Mouse (Mus musculus) megakaryocyte progenitor cell, adult 5-6 weeks (primary cell): ENCODE data around the gene Hdac9. TPM values are rescaled to one million over a fixed set of nuclear protein-coding genes. Genes with fewer than 3 reads are reported as not detected.

Experiments used
- ATAC-seq: replicated peaks from 2 replicates; pipeline ENCODE4 v1.8.0; 2016; ENCODE audit warnings: mild to moderate bottlenecking, moderate TSS enrichment, inconsistent platforms; ENCODE audit not compliant: poor library complexity
- total RNA-seq, 2 experiments: library from RNA; stranded (forward) in 1 of 2; stranded (reverse) in 1 of 2; fragments of 157-497, 149-512 nt in 1 of 2; fragments of 200-1000 nt in 1 of 2; gene quantifications; 2 replicates each; pipeline versions ENCODE4 v1.2.3 to v1.2.4; 2015 to 2017

The Hdac9 gene
- 6.2 and 7.2 TPM in 2 replicates for total RNA-seq (2015)
- 4.0 and 8.0 TPM in 2 replicates for total RNA-seq (2017)

DNA sequence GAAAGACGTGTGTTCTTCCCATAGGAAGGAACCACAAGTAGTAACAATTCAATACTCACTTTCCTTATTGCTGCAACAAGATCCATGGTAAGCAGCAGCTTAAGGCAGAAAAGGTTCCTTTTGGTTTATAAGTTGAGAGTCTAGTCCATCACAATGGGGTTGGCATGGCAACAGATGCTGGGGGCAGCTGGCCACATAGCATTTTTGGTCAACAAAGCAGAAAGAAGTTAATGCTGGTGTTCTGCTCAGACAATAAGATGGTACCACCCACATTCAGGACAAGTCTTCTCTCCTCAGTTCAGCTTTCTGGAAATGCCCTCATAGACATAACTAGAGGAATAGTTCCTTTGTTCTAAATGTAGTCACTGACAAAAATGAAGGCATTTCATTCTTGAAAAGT, at the start of gene Hdac9:
TSS of gene Hdac9 (minus strand) at position 101 of the 400 bp plus-strand sequence.
- no peak for ATAC-seq

DNA sequence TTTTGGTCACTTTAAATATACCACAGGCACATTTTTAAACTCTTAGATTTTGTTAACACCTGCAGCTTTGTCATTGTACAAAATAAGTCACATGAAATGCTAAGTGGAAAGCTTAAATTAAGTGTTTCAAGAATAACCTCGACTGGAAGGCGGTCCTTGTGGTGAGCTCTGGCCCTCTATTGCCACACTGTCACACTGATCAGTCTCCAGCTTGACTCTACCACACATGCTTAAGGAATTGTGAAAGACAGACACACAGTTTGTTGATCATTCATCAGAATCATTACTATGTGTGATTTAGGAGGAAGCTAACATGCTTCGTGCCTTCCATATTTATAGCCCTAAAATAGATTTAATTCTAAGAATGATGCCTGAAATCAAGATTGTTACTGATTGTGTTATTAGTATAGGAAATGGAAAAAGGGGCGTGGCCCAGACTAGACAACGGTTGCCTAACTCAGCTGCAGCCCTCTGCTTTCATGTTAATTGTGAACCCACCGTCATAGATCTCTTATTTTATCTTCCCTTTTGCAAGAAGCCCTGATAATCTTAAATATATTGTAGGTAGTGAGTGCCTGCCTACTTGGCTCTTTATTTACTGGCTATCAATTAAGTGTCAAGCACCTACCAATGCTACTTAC, 32.3 kb upstream of the Hdac9 start:
- peak; percentile 96 for ATAC-seq

DNA sequence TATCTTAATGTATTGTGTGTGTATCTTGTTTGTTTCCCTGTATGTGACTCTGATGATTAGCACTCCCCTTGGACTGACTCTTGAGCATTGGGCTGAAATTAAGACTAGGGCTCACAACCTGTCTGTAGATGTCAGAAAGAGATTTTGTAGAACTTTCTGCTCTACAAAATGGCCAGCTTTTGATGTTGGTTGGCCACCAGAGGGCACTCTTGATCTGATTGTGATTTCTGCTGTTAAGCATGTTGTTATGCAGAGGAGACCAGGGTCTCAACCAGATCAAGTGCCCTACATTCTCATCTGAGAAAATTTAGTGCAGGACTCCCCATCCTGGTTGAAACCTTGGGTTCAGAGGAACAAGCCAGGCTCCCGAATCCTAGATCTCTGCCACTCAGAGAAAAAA, 21.0 kb upstream of the Hdac9 start:
- no peak for ATAC-seq

DNA sequence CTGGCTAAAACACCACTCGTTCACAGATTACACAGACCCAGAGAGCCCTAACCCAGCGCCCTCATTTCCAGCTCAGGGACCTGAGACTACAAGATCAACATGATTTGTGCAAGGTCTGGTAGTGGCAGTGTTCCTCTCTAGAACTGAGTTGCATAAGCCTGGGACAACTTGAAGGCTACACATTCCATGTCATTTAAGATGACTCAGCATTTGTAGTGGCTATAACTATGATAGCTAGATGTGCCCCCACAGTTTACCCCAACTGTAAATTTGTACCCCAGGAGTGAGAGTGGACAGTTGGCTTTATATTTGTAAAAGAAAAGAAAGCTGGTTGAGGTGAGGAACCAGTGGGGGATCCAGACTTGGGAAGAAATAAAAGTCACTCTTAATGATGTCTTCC, 8.9 kb downstream of the Hdac9 start:
- no peak for ATAC-seq

DNA sequence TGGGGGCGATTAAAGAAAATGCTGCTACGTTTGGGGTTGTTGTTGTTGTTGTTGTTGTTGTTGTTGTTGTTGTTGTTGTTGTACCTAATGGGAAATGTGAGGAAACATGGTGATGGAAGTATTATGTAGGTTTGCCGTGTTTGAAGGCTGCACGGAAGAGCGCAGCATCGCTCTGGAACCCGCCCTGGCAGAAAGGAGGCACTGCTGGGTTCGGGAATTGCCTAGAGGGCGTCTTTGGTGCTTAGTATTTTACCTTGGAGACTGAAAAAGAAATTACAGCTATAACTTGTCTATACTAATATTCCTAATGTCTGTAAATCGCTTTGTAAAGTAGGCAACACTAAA, 9.4 kb downstream of the Hdac9 start:
- peak; percentile 46; the same call in 1 of the 2 replicates for ATAC-seq

DNA sequence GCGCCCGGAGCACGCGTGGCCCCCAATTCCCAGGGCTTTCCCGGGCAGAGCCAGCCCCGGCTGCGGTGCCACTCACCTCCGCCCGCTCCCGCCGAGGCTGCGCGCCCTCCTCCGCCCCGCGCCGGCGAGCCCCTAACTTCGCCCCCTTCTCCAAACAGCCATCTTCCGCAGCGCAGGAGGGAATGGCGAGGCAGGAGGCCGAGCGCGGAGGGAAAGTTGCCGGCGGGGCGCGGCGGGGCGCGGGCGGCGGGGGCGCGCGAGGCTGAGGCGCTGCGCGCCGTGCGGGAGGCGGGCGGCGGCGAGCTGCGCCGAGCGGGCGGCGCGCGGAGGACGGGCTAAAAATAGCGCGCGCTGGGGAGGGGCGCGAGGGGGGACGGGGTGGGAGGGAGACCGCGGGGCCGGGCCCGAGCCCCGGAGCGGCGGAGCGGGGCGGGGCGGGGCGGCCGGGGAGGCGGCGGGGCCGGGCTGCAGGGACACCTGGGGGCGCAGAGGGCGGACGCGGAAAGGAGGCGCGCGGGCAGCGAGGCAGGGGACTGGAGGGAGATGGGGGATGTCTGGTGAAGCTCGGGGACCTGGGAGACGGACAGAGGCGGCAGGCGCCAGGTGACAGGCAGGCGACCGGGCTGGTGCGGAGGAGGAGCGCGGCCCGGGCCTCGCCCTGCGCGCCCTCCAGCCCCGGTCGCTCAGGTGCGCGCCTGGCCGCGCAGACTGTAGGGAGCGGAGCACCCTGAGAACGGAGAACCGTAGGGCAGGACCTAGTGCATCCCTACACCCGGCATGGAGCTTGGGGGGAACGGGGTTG, 10.0 kb downstream of the Hdac9 start:
- ATAC-seq: peak; percentile 20; the same call in 1 of the 2 replicates

DNA sequence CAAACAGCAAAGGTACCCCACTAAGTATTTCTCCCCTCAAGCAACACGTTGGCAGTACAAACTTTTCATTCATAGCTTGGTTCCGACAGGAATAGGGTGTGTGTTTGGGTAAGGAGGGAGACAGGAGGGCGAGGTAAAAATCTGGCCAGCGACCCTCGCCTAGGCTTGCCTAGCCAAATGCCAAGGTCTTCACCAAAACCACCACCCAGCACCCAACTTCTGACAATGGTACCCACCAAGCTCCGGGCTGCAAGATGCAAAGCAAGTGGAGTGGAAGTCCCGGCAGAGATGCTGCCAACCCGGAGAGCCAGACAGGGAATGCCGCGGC, 10.6 kb downstream of the Hdac9 start:
- ATAC-seq: no peak

DNA sequence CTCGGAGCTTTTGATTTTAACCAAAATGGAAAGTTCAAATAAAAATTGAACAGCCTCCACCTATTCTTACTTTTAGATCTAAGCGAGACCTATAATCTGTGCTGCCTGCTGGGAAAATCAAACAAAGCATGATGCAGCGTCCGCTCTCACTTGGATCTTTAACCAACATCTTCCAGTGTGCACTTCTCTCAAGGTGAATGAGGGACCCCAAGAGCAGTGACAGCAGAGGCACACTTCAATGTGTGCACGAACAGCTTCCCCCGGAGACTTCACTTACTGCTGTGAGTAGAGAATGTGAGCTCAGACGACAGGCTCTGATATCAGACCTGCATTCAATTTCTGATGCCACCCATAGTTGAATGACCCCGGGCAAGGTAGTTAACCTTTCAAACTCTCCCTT, 16.7 kb downstream of the Hdac9 start:
- no peak for ATAC-seq

DNA sequence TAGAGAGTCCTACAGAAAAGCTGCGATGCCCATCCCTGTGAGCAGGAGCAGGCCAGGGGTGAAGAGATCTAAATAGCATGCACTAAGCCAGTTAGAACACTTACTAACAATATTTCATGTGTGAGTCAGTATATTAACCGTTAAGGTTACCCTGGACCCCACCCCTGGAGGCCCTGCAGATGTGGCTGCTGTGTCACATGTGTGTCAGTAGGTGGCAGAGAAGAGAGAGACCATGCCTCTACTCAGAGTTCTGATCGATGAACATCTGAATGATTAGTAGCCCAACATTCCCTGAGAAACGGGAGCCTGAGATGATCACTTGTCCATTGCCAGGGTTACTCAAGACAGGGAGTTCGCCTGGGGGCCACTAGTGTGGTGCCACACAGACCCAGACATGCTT, 22.0 kb downstream of the Hdac9 start:
- no peak for ATAC-seq

DNA sequence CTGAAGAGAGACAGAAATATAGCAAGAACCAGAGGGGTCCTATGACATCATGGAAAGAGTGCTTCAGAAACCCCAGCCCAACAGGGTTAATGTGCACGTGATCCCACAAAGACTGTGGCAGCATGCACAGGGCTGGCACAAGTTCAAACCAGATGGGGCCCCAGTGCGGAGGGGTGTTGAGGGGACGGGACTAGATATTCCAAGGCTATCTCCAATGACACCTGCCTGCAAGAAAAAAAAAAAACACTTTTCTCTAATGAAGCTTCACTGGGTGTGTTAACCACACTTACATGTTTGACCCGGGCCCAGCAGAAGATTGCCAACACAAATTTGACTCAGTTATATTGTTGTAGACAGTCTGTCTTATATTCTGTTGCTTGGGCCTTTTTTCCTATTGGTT, 28.2 kb downstream of the Hdac9 start:
- ATAC-seq: peak; percentile 57

DNA sequence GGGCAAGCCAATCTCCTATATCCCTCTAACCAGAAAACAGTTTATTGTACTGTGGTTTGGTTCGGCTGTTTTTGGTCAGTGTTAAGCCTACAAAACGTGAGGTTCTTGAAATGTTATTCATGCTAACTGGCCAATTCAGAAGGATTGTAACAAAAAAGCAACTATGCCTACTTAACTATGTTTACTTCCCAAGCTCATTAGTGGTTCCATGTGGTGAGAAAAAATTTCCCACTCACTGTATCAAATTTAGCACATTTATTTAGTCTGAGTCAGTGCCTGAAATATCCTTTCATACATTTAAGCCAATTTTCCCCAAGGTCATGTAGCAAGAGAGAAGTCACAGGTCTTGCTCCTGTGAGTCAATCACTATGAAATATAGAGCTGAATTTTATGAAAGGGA, 42.0 kb downstream of the Hdac9 start:
- no peak for ATAC-seq

DNA sequence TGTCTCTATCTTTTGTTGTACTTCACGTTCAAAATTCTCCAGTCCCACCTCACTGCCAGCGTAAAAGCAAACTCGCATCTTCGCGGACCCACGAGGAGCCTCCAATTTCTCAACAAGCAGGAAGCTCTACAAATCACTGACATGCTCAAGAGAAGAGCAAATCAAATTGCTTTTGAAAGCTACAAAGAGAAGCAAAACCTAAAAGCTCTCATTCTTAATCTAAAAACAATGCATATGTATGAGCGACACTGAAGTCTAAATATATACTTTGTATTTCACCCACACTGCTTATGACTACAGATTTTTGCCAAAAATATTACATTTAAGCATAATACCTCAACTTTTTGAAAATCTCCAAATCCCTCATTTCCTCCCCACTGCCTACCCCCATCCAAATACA, 45.9 kb downstream of the Hdac9 start:
- no peak for ATAC-seq

DNA sequence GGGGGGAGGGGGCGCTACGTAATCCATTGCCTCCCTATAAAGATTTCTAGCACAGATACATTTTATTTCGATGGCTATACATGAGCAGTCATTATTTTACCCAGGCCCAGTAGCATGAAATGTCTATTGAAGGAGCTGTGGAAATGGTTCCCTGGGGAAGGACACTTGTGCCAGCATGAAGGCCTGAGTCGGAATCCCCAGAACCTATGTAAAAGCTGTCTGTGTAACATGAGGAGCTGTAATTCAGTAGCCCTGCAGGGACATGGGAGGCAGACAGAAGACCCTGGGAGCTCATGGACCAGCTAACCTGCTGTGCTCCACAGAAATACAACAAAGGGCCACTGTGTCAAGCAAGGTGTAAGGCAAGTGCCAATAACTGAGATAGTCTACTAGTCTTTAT, 75.7 kb downstream of the Hdac9 start:
- ATAC-seq: no peak

DNA sequence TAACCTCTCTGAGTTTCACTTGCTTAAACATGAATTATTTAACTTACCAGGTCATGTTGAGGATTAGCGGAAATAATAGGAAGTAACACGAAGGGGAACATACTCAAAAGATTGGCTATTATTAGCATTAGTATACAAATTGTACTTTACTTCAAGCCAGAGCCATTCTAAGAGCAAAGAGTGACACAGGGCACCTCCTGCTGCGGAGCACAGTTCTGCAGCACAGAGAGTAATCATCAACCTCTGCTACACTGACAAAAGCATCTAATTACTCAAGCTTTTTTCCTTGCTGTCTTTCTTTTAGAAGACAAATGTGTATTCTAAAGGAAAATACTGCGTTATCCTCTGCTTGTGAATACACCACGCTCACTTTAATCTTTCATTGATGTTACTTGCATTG, 79.6 kb downstream of the Hdac9 start:
- no peak for ATAC-seq

DNA sequence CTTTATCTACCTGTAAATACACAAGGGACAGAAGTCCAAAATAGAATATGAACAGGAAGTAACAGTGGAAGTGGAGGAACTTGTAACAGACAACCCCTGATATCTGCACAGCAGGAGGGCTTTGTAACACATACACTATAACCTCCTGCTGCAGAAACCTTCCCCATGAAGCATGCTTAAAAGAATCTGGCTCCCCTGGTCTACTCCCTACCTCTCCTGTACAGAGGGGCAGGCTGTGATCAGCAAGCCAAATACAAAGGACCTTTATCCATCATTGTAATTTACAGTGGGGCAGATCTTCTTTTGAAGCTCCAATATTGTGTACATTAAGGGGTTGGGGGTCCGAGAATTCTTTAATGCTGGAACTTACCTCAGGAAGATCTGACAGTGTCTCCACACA, 80.0 kb downstream of the Hdac9 start:
- no peak for ATAC-seq

DNA sequence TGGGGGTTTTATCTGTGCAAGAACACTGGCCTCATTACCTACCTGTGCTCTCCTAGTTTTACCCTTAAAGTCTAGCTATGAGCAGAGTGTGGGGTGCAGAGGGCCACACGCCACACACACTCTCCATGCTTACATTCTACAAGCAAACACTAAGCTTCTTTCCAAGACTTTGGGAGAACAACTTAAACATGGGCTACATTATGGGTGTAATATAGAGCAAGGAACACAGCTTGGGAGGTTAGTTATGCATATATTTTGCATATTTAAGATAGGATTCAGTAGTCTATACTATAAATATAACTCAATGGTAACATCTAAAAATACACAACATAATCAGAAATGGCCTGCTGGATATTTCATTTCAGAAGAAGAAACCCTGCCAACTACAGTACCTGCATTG, 80.8 kb downstream of the Hdac9 start:
- no peak for ATAC-seq

DNA sequence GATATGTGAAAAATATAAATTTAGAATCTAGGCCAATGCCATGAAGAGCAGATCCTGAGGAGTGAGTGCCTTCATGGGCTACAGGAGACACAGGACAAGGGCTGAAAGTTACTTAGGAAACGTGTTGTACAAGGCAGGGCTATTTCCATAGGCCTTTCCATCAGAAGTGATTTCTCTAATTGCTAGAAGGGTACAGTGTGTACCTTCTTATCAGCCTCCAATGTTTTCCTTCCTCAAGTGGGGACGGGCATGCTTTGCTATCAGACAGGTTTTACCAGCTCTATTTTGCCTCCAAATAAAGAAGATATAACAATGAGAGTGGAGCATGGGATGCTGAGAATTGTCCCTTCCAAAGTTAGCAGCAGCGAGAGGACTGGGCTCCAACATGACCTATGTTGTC, 81.4 kb downstream of the Hdac9 start:
- ATAC-seq: no peak

DNA sequence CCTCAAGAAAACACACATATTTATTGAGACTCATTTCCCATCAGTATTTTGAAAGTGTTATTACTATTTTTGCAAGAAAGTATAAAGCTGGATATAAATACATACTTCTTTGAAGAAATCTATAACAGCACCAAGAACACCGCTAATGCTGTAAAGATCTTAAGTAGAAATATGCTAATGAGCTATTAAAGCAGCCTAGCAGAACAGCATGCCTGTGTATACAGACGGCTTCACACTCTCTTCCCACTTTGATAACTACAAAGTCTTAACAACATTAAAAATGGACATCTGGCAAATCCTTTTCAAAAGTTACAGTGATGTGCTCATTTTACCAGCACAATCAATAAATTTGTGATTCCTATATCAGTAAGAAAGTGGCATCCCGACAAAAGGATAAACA, 88.2 kb downstream of the Hdac9 start:
- ATAC-seq: no peak

DNA sequence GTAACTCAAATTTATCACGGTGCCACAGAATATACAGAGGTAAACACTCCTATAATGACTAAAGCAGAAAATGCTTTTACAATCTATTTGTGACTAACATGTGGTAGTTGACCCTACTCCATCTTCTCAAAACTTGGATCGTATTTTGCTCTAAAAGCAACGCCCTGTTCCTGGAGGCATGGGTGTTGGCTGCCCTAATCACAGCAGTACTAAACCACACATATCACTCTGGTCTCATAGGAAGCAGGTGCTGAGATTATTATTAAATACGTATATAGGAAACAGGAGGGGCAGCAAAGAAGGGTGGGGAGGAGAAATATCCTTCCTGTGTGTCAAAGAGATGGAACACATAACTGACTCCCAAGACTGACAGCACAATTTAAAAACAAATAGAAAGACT, 90.0 kb downstream of the Hdac9 start:
- no peak for ATAC-seq

DNA sequence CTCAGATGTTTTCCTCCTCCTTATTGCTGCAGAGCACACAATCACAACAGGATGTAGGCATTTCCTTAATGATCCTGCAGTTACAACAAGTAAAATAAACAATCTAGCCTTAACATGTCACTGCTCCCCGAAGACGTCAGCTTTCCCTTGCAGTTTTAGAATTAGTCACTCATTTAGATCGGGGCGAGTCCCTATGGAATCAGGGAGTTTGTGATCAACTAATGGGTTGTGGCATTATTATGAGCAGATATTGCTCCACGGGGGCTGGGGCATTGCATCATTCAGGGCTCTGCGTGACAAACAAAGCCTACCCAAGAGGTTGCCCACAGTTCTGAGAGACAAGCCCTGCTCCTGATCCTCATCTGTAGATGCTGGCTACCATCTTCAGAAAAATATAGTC, 96.7 kb downstream of the Hdac9 start:
- no peak for ATAC-seq

DNA sequence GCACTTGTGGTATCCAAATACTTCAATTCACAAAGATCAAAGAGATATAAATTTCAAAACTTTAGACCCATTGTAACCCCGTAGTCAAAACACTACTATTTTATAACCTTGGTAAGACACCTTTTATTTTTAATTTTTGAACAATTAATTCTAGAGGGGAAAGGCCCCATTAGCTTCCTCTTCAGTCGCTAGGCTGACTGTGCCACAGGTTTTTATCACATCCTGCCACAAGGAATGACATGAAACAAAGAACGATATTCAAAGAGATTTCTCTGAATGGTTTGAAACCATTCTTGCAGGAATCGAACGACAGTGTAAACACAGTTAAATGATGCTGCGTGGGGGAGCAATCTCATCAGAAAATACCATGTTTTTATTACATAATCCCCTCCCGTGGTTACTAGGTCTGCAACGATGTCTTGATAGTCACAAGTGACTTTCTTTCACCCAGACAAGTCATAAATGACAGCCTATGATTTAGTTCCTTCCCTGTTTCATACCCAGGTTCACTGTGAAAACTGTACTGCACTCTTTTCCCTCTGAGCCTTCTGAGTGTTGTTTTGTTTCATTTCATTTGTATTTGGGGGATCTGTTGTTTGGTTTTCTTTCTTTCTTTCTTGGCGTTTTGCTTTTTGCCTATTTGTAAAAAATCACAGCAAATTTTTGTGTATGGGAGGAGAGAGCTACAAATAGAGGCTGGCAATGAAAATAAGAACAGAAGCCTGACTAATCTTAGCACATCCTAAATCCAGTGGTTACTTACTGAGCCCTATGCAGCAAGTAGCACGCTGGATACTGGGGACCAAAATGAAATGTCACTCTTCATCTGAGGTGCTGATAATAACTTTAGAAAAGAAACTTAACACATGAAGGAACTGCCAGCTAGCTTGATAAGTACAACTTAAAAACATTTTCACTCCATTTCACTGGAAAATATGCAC, 105.0 kb downstream of the Hdac9 start:
- ATAC-seq: peak; percentile 57

DNA sequence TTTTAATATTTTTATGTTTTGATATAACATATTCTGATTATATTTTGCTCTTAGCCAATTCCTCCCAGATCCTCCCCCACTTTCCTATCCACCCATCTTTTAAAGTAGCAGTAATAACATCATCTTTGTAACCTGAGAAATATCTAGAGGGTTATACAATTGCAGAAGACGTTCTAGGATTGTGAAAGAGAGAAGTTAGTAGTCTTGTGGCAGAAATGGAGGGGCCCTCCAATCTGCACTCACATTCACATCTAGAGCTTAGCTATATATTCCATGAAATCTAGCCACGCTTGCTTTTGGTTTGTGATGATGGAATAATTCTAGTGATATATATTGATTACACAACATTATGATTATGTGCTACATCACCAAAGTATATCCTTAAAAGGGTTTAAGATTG, 106.7 kb downstream of the Hdac9 start:
- ATAC-seq: peak; percentile 47
